Mouse (Mus musculus) C2C12 (cell line): Measurements from ENCODE around the gene 4930558C23Rik.

Experiments used
- CTCF ChIP-seq: IDR thresholded peaks from one replicate; pipeline ENCODE4 v1.5.1; 2011; ENCODE audit not compliant: control insufficient read depth, insufficient read depth, insufficient read length
- FOSL1 ChIP-seq: IDR thresholded peaks from one replicate; pipeline ENCODE4 v1.8.0; 2011; ENCODE audit warnings: mild to moderate bottlenecking, low read length; ENCODE audit not compliant: poor library complexity, insufficient read depth, severe bottlenecking
- MAX ChIP-seq: IDR thresholded peaks from one replicate; pipeline ENCODE4 v1.6.1; 2011; ENCODE audit warnings: mild to moderate bottlenecking, control low read depth
- MYOD1 ChIP-seq: IDR thresholded peaks from one replicate; pipeline ENCODE4 v1.6.1; 2011; ENCODE audit warnings: low read depth; ENCODE audit not compliant: control insufficient read depth, insufficient read length
- MYOG ChIP-seq: IDR thresholded peaks from one replicate; pipeline ENCODE4 v1.6.1; 2011; ENCODE audit not compliant: control insufficient read depth, insufficient read length; ENCODE audit errors: extremely low read depth
- USF1 ChIP-seq: IDR thresholded peaks from one replicate; pipeline ENCODE4 v1.6.1; 2011; ENCODE audit warnings: low read depth, mild to moderate bottlenecking, control low read depth, moderate library complexity

GRCm38 (mm10) chr3:95450408-95450807 lies 47.8 kb upstream of the 4930558C23Rik start:
- TF ChIP-seq CTCF = peak; percentile 15
- peak; percentile 59 for TF ChIP-seq MAX
- no peak for TF ChIP-seq MYOD1
- TF ChIP-seq USF1 = no peak
- no peak for TF ChIP-seq FOSL1
- TF ChIP-seq MYOG = no peak
